Mouse (Mus musculus) erythroblast, embryonic 14.5 days (primary cell): ENCODE results near the gene Cnnm2.

Experiments used
- GATA1 ChIP-seq: IDR thresholded peaks from 2 replicates; pipeline ENCODE4 v1.6.1; 2012; ENCODE audit warnings: low read length, inconsistent platforms, mixed read lengths
- TAL1 ChIP-seq: IDR thresholded peaks from 3 replicates; pipeline ENCODE4 v1.6.1; 2012; ENCODE audit warnings: low read length, inconsistent platforms, mixed read lengths

DNA sequence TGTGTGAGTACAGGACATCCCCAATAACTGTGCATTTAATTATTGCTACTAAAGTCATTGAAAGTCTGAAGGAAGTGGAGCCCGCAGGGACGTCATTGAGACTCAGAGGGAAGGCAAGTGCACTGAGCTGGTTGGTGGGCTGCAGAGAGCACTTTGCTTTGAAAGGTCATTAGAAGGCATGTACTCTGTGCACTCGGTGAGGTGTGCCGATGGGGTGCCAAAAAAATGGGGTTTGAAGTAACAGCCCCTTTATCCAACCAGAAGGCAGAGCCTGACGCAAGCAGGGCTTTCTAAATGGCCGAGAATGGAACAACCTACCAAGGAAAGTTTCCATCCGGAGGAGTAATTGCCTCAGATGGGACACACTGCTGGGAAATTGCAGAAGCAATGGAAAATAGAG lies 63.5 kb downstream of the Cnnm2 start:
- TF ChIP-seq GATA1 (no peak), TAL1 (no peak)
